In the genomic region with DNA sequence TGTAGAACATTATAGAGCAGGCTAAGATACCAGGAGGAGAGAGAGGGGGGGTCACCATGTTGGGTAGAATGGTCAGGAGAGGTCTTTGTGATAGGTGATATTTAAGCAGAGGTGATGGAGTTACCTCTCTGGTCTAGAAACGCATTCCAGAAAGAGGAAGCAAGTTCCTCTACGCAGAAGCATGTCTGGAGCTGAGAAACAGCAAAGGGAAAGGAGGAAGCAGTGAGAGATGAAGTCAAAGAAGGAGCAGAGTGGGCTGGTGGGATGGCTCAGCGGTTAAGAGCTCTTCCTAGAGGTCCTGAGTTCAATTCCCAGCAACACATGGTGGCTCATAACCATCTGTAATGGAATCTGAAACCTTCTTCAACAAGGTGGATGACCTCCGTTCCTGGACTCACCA, we compare ENCODE assay signal across 36 mouse cellular contexts. TPM values are rescaled to one million over a fixed set of nuclear protein-coding genes. Genes with fewer than 3 reads are reported as not detected.
"Had no signal": no experiment of that assay in that cellular context is flagged by ENCODE, and none has a peak within 500 bp of the region (broad histone marks: within the 10 kb centered on the region; RNA-seq: fewer than 3 reads in every experiment).

No protein-coding gene starts in this region.

- H3K27me3 ChIP-seq: heart, embryonic 12.5 days; hindbrain, embryonic 12.5 days; limb, embryonic 12.5 days had no signal

- H3K4me3 ChIP-seq: heart, embryonic 10.5 days; heart, embryonic 12.5 days; hindbrain, embryonic 10.5 days; hindbrain, embryonic 12.5 days; layer of hippocampus, adult 2 months; left cerebral cortex, adult 2 months; limb, embryonic 10.5 days; limb, embryonic 12.5 days had no signal

- H3K9ac ChIP-seq: heart, embryonic 12.5 days; hindbrain, embryonic 12.5 days; hindbrain, embryonic 14.5 days; limb, embryonic 12.5 days had no signal

- H3K27ac ChIP-seq: heart, embryonic 10.5 days; hindbrain, embryonic 10.5 days; hindbrain, embryonic 12.5 days; hindbrain, embryonic 14.5 days; hindbrain, postnatal 0 days; layer of hippocampus, adult 2 months; left cerebral cortex, adult 2 months; limb, embryonic 10.5 days; limb, embryonic 12.5 days had no signal

- H3K9me3 ChIP-seq: heart, embryonic 10.5 days; heart, embryonic 12.5 days; hindbrain, embryonic 12.5 days; limb, embryonic 10.5 days had no signal

- H3K4me2 ChIP-seq: heart, embryonic 12.5 days; hindbrain, embryonic 12.5 days; hindbrain, embryonic 14.5 days; limb, embryonic 12.5 days; liver, embryonic 11.5 days had no signal

- H3K4me1 ChIP-seq: heart, embryonic 10.5 days; heart, embryonic 12.5 days; hindbrain, embryonic 10.5 days; hindbrain, embryonic 12.5 days; limb, embryonic 10.5 days; limb, embryonic 12.5 days had no signal

- DNase-seq: gastrocnemius, postnatal 14 days; gastrocnemius, postnatal 36 days; heart, adult 18-20 months; heart, postnatal 10 days; heart, postnatal 4 days; kidney, adult 18-20 months; kidney, adult 8-10 months; kidney, postnatal 10 days; kidney, postnatal 25 days; kidney, postnatal 4 days; liver had no signal

- ATAC-seq: hindbrain, postnatal 0 days; intestine, postnatal 0 days had no signal

RNA-seq across cellular contexts. Expression of a gene that starts 55.1 kb away (rescaled TPM):
- total RNA-seq: gastrocnemius, adult 18-20 months; gastrocnemius, adult 8-10 months; gastrocnemius, postnatal 14 days; gastrocnemius, postnatal 36 days; heart, adult 18-20 months; heart, adult 8-10 months; heart, postnatal 10 days; heart, postnatal 25 days; heart, postnatal 4 days; hindbrain, postnatal 0 days; layer of hippocampus, adult 2 months; layer of hippocampus, postnatal 10 days; layer of hippocampus, postnatal 25 days; left cerebral cortex, adult 2 months; left cerebral cortex, postnatal 14 days; left cerebral cortex, postnatal 36 days had no signal
- polyA plus RNA-seq: gonadal fat pad, adult 2 months; heart, embryonic 10.5 days; heart, embryonic 12.5 days; heart, embryonic 14.5 days; heart, embryonic 16.5 days; hindbrain, embryonic 10.5 days; hindbrain, embryonic 12.5 days; hindbrain, embryonic 14.5 days; intestine, embryonic 14.5 days; intestine, postnatal 0 days; limb, embryonic 10.5 days; limb, embryonic 12.5 days; limb, embryonic 14.5 days; liver, embryonic 11.5 days had no signal
